Mouse (Mus musculus): ENCODE measurements around the gene Milr1.
"Not testable (repeated sequence)": the region's sequence is repeated elsewhere in the genome, so short reads cannot be mapped to it uniquely, and the experiment has no call there.

Gene Milr1

GRCm38 (mm10) chr11:106751039-106752018, at the start of gene Milr1:
TSS of gene Milr1 (plus strand) at chr11:106751226.
- no peak for DNase-seq

DNA sequence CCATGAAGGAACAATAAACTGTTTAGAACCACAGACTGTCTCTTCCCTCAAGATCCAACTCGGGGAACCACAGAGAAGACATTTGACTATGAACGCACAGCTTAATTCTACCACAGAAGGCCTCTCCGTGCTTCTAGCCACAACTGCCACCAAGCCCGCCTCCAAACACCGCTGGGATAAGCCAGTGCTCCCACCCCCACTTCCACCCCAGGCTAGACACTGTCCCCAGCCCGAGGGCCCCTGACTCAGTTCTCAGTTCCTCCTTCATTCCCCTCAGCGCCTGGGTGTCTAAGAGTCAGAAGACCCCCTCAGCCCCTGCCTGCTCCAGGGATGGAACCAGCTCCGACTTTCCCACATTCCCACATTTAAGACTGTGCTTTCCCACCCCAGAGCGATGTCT, 49.4 kb upstream of the Milr1 start:
- peak; percentile 24 for DNase-seq

GRCm38 (mm10) chr11:106702584-106702983, 48.4 kb upstream of the Milr1 start:
- DNase-seq, result no peak

GRCm38 (mm10) chr11:106703931-106704330, 47.1 kb upstream of the Milr1 start:
- no peak for DNase-seq

- no peak for DNase-seq
Observed at GRCm38 (mm10) chr11:106704399-106705111, 46.5 kb upstream of the Milr1 start.

- no peak for DNase-seq
Observed at GRCm38 (mm10) chr11:106706212-106706611, 44.8 kb upstream of the Milr1 start.

DNA sequence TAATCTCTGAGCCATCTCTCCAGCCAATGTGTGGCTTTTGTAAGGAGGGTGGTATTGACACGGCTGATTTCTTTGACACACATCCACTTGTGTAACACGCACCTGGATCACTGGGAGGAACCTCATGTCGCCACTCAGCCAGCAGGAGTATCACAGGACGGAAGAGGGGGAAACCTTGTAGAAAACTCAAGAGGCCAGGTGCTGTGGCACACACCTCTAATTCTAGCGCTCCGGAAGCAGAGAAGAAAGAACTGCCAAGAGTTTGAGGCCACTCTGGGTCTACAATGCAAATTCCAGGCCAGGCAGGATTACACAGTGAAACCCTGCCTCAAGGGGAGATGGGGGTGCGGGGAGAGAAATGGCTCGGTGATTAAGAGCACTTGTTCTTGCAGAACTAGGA, 43.9 kb upstream of the Milr1 start:
- no peak for DNase-seq

DNA sequence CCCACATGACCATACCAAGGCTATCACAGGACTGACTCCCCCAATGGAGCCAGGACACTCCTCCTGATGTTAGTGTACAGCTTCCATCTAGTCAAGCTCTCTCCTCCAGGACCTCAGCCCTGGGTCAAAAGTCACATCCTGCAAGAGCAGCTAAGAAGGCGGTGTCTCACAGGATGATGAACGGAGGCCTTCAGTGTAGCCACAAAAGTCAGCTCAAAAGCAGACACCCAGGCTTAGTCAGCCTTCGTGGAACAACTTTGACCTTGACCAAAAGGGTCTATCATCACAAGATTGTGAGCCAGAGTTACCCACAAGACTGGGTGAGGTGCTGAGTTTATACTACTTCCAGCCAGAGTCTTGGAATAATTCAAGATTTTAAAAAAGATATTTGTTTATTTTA, 43.2 kb upstream of the Milr1 start:
- DNase-seq, result no peak

DNA sequence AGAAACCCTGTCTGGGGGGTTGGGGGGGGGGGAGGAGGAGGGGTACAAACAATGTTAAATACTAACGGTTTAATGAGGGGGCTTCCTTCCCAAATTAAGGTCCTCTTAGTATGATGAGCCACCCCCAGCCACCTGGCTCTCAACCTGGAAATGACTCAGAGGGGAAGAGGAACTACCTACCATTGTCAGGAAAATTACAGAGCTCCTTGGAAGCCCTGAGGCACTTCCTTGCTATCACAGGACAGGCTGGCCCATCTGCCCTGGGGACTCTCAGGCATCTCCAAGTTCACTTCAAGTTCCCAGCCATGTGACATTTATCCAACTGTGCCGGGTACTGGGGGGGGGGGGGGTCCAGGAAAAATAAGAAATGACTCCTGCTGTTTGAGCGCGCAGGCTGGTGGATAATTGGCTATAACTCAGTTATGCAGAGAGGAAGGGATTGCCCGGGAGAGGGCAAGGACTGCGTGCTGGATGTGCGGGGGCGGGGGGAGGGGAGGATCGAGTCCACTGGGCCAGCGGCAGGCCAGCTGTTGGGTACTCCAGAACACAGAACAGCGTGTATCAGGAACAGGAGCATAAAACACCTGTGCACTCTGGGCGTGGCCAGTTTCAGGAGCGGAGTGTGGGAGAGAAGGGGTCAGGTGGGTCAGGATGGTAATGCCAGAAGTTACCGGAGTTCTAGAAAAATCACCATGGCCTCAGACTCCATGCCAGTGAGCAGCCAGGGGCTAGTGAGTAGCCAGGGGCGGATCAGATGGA, 41.6 kb upstream of the Milr1 start:
- DNase-seq, result no peak

DNA sequence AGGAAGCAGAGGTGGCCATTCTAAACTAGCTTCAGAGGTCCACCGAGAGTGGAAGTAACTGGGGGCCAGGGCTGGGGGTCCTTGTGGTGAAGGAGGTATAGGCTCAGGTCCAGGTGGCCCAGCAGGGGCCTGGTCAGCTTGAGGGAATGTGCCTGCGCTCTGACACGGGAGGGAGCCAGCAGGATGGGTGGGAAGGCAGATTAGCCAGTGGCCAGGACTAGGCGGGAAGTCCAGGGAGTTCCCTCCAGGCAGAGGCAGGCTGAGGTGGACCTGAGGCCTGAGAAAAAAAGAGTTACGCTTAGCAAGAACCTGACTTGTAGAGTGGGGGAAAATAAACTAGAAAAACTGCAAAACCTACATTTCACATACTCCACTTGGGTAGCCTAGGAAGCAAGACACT, 40.2 kb upstream of the Milr1 start:
- DNase-seq, result no peak

- peak; percentile 26 for DNase-seq
Observed at GRCm38 (mm10) chr11:106715066-106715465, 36.0 kb upstream of the Milr1 start.

DNA sequence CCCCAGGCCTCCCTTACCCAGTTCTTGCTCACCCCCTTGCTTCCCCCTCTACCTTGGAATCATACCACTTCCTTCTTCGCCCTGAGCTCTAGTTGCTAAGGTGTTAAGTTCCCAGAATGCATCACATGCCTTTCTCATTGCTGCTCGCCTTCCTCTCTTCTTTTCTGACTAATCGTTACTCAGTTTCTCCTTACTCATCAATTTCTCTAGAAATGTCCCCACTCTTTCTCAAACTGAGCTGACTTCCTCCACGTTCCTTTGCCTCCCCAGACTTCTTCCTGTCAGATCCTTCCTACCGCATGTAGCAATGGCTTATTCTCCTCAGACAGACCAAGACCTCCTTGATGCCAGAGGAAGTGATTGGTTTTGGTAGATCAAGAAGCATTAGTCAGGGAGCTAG, 34.5 kb upstream of the Milr1 start:
- no peak for DNase-seq

DNA sequence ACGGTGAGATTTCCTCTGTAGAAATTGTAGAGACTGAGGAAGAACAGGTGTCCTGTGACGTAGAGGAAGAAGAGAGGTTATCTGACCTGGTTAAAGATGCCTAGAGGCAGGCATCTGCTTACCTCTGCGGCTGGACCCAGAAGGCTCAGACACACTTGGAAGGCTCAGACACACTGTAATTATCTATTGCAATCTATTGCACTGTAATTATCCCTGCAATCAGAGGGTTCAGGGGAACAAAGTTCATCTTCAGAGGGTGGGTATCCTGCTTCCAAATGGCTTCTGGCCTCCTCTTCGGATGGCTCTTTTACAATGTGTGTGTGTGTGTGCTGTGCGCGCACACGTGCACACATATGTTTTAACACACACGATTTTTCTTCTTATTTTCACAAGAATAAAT, 30.6 kb upstream of the Milr1 start:
- DNase-seq, result no peak

- peak; percentile 70 for DNase-seq
Observed at GRCm38 (mm10) chr11:106722831-106723361, 28.1 kb upstream of the Milr1 start.

GRCm38 (mm10) chr11:106723611-106724125, 27.4 kb upstream of the Milr1 start:
- DNase-seq, result peak; percentile 34

GRCm38 (mm10) chr11:106724176-106724915, 26.7 kb upstream of the Milr1 start:
- no peak for DNase-seq

DNA sequence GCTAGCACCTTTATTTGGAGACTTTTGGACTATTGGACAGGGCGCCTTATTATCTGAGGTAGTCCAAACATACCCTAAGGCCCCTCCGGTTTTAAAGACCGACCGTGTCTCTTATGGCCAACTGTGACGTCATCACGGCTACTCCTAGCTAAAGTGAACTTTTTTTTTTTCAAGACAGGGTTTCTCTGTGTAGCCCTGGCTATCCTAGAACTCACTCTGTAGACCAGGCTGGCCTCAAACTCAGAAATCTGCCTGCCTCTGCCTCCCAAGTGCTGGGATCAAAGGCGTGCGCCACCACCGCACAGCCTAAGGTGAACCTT, 26.1 kb upstream of the Milr1 start:
- DNase-seq, result not testable (repeated sequence)

DNA sequence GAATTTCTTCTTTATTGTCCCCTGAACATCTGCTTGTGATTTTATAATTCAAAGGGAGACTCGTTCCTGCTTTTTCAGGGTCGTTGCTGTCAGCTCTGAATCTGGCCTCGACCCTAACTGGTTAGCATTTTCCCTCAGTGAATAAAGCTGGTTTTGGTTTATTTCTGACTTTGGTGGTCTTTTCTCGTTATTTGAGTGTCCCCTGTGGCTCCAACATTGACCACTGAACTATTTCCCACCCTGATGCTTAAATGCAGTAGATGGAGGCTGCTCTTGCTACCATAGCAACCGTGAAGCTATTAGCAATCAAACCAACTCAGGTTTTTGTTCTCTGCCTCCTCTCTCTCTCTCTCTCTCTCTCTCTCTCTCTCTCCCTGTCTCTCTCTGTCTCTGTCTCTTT, 23.1 kb upstream of the Milr1 start:
- DNase-seq, result no peak

- no peak for DNase-seq
Observed at GRCm38 (mm10) chr11:106728402-106729366, 22.3 kb upstream of the Milr1 start.

- DNase-seq, result no peak
Observed at GRCm38 (mm10) chr11:106729656-106730055, 21.4 kb upstream of the Milr1 start.

- DNase-seq, result no peak
Observed at GRCm38 (mm10) chr11:106730714-106731113, 20.3 kb upstream of the Milr1 start.

Measured in liver (tissue).